Comparison of ENCODE assay signal across 7 mouse cellular contexts in the genomic region with DNA sequence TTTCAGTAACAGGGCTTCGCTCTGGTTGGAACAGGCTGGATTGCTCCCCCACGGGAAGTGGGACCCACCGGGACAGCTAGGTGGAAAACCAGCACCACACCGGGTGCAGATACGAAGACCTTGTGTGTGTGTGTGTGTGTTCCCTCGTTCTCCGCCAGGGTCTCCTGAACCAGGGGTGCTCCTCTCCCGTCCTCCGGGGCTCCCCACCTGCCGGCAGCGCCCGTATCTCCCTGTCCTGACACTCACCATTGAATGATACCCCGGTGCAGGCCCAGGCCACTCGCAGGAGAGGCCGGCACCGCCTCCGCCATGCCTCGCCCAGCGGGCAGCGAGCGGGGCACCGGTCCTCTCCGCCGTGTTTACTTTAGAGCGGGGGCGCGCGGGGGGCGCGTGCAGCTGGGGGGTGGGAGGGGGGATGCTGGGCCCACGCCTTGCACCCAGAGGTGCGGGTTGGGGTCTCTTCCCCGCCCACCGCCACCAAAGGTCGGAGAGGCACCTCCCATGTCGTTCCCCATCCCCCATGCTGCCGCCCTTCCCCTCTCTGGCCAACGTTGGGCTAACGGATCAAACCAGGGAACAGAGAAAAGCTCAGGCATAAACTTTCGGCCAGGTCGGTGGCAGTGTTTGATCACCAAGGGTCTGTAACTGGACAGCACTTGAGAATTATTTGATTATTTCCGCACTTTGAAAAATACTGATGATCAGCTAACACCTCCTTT. TPM values are rescaled to one million over a fixed set of nuclear protein-coding genes. Genes with fewer than 3 reads are reported as not detected.
DNase-seq lines count a peak whose midpoint lies in the region; ATAC-seq and TF ChIP-seq lines count a peak whose summit lies in the region.

A gene (minus strand): TSS at position 366 of the 719 bp plus-strand sequence.

- peak within 1 kb of the TSS; percentile 93 for H3K27ac ChIP-seq in testis, adult 2 months (ENCODE audit: control insufficient read depth, insufficient read depth, low read depth, low read length)
- peak within 1 kb of the TSS; percentile 50 for H3K27ac ChIP-seq in heart, postnatal 0 days (ENCODE audit: low read depth)
- H3K27ac ChIP-seq in lung, postnatal 0 days (ENCODE audit: low read length) = peak within 1 kb of the TSS; percentile 43; the same call in 1 of the 2 replicates

- peaks cover 14% of the 10 kb centered on the region for H3K4me1 ChIP-seq in testis, adult 2 months (ENCODE audit: control insufficient read depth, insufficient read depth, low read length)
- 0 out of 2 replicates have a peak, but pooled peaks cover 8% of the 10 kb centered on the region for H3K4me1 ChIP-seq in heart, postnatal 0 days (ENCODE audit: control insufficient read depth, insufficient read depth)
- peaks cover 4% of the 10 kb centered on the region; the same call in 1 of the 2 replicates for H3K4me1 ChIP-seq in lung, postnatal 0 days (ENCODE audit: insufficient read depth, low read depth, low read length)

- peak within 1 kb of the TSS; percentile 92 for H3K4me3 ChIP-seq in testis, adult 2 months (ENCODE audit: control insufficient read depth, low read depth, low read length)
- peak within 1 kb of the TSS; percentile 54 for H3K4me3 ChIP-seq in heart, postnatal 0 days (ENCODE audit: low read depth, low read length)
- peak within 1 kb of the TSS; percentile 43 for H3K4me3 ChIP-seq in lung, postnatal 0 days (ENCODE audit: low read depth, low read length)

- peak within 1 kb of the TSS; percentile 70 for H3K4me2 ChIP-seq in heart, postnatal 0 days (ENCODE audit: low read depth, low read length)
- H3K4me2 ChIP-seq in lung, postnatal 0 days (replicated peaks; ENCODE audit: low read depth, low read length) = peak within 1 kb of the TSS; percentile 78

- no peaks in the 10 kb centered on the region for H3K36me3 ChIP-seq in testis, adult 2 months (ENCODE audit: control insufficient read depth, insufficient read depth, low read length)
- no peaks in the 10 kb centered on the region for H3K36me3 ChIP-seq in heart, postnatal 0 days (replicated peaks; ENCODE audit: control insufficient read depth, insufficient read depth, low read length)
- H3K36me3 ChIP-seq in lung, postnatal 0 days (ENCODE audit: insufficient read depth, low read length) = no peaks in the 10 kb centered on the region

- TF ChIP-seq POLR2A in testis, adult 2 months (IDR thresholded peaks at IDR 0.05; ENCODE audit: control insufficient read depth, low read depth, low read length) = peak; percentile 28; the same call in 1 of the 2 replicates

- no peaks in the 10 kb centered on the region for H3K9me3 ChIP-seq in heart, postnatal 0 days (replicated peaks; ENCODE audit: control insufficient read depth, low read length)
- no peaks in the 10 kb centered on the region for H3K9me3 ChIP-seq in lung, postnatal 0 days (ENCODE audit: low read length)

- TF ChIP-seq CTCF in testis, adult 2 months (IDR thresholded peaks at IDR 0.05; ENCODE audit: control insufficient read depth, insufficient read depth, insufficient replicate concordance, low read depth, low read length) = no peak
- TF ChIP-seq CTCF in heart, postnatal 0 days (IDR thresholded peaks at IDR 0.05; ENCODE audit: low read depth) = no peak
- TF ChIP-seq CTCF in lung, postnatal 0 days (IDR thresholded peaks at IDR 0.05) = peak; percentile 21

- WGBS in heart, postnatal 0 days = 3% methylated on average over 41 of the region's 42 CpGs
- 4% methylated on average over 34 of the region's 42 CpGs for WGBS in lung, postnatal 0 days

- no peak for TF ChIP-seq EP300 in heart, postnatal 0 days (IDR thresholded peaks at IDR 0.05; ENCODE audit: low read depth)
- TF ChIP-seq EP300 in lung, postnatal 0 days (IDR thresholded peaks at IDR 0.05) = no peak

- peak; percentile 66 for ATAC-seq in heart, postnatal 0 days (ENCODE audit: insufficient read depth, low read depth)
- ATAC-seq in lung, postnatal 0 days = peak; percentile 44

- H3K27me3 ChIP-seq in testis, adult 2 months (ENCODE audit: control insufficient read depth, insufficient read depth, low read length) = no peaks in the 10 kb centered on the region
- no peaks in the 10 kb centered on the region for H3K27me3 ChIP-seq in heart, postnatal 0 days (ENCODE audit: control insufficient read depth, insufficient read depth, low read length)
- H3K27me3 ChIP-seq in lung, postnatal 0 days (replicated peaks; ENCODE audit: insufficient read depth, low read length) = no peaks in the 10 kb centered on the region

- H3K9ac ChIP-seq in heart, postnatal 0 days (replicated peaks; ENCODE audit: low read depth, low read length) = peak within 1 kb of the TSS; percentile 60
- 0 out of 2 replicates have a peak within 1 kb of the TSS, but pooled peaks have one; percentile 23 for H3K9ac ChIP-seq in lung, postnatal 0 days (replicated peaks; ENCODE audit: low read depth)

- DNase-seq in testis, postnatal 10 days (ENCODE audit: low spot score) = no peak
- peak; percentile 24 to 40 for DNase-seq in cerebellum, postnatal 36 days
- DNase-seq in heart, postnatal 0 days (ENCODE audit: low spot score) = no peak
- DNase-seq in lung, postnatal 0 days (ENCODE audit: low spot score) = no peak
- DNase-seq in natural killer cell, adult 2 months (ENCODE audit: low spot score in 2 of 2) = no peak
- no peak for DNase-seq in layer of hippocampus, postnatal 36 days

RNA-seq across cellular contexts. Expression of the gene that starts here (rescaled TPM):
- 37.8 and 39.1 TPM in 2 replicates for polyA plus RNA-seq in testis, adult 2 months (2012; rRNA removed)
- not detected in 2 replicates for total RNA-seq in heart, postnatal 0 days (2014; rRNA removed; ENCODE audit: low replicate concordance)
- polyA plus RNA-seq in heart, postnatal 0 days (2015; fragmentation: Nextera tagmentation; extraction: Ambion mirVana) = 0.68 and 0.71 TPM in 2 replicates
- polyA plus RNA-seq in lung, postnatal 0 days (2015; fragmentation: Nextera tagmentation; extraction: Ambion mirVana) = 0.24 and 0.27 TPM in 2 replicates
- total RNA-seq in layer of hippocampus, postnatal 36 days (2021) = under 1 TPM in 1 of 2 experiments, not detected in 1; 0.32 TPM

Comparison
In these comparisons a context has a peak if more than half of its experiments do, and no peak if none do; other contexts are left out.
1. RNA of the gene that starts here (polyA plus RNA-seq): 37.8 to 39.1 TPM in testis, adult 2 months; 0.68 to 0.71 TPM in heart, postnatal 0 days and 0.24 to 0.27 TPM in lung, postnatal 0 days; every median in the first group is over 10 times any median in the second.
2. Peak in ATAC-seq, H3K4me3 ChIP-seq, H3K27ac ChIP-seq, H3K9ac ChIP-seq and H3K4me2 ChIP-seq in heart, postnatal 0 days; RNA of the gene not detected or under 1 TPM.
3. Peak in ATAC-seq, H3K4me3 ChIP-seq, H3K27ac ChIP-seq, H3K9ac ChIP-seq and H3K4me2 ChIP-seq in lung, postnatal 0 days; RNA of the gene not detected or under 1 TPM.
4. H3K27ac ChIP-seq: peak in every context shown above with its lines; median percentile 93 in testis, adult 2 months; 50 in heart, postnatal 0 days; 43 in lung, postnatal 0 days.
5. DNase-seq: peak in cerebellum, postnatal 36 days (2 of 2); none in testis, postnatal 10 days (single experiment), heart, postnatal 0 days (single experiment), lung, postnatal 0 days (single experiment), natural killer cell, adult 2 months (0 of 2) and layer of hippocampus, postnatal 36 days (0 of 2).
6. Peak in every context shown above with its lines, with median percentiles within 50 percentile points of each other: H3K4me3 ChIP-seq.